Mouse (Mus musculus) kidney, adult 2 months (tissue): ENCODE measurements at regions not wholly inside any gene's neighbourhood (a gene's known extent, or its start where the extent isn't known, plus 50 kb on each side); places are given as distances from the start of the nearest gene placed in this dataset.

Experiments
- CTCF ChIP-seq: fragments of 200-500 bp; conservative IDR thresholded peaks from 2 replicates; pipeline ENCODE4 v1.5.1; 2011; ENCODE audit warnings: low read depth, mild to moderate bottlenecking, control low read depth, low read length, moderate library complexity, mixed read lengths; ENCODE audit not compliant: insufficient read depth, insufficient read length
- POLR2A ChIP-seq: fragments of 200-500 bp; IDR thresholded peaks from one replicate; pipeline ENCODE4 v1.6.1; 2011; ENCODE audit warnings: low read depth, low read length, control low read depth

DNA sequence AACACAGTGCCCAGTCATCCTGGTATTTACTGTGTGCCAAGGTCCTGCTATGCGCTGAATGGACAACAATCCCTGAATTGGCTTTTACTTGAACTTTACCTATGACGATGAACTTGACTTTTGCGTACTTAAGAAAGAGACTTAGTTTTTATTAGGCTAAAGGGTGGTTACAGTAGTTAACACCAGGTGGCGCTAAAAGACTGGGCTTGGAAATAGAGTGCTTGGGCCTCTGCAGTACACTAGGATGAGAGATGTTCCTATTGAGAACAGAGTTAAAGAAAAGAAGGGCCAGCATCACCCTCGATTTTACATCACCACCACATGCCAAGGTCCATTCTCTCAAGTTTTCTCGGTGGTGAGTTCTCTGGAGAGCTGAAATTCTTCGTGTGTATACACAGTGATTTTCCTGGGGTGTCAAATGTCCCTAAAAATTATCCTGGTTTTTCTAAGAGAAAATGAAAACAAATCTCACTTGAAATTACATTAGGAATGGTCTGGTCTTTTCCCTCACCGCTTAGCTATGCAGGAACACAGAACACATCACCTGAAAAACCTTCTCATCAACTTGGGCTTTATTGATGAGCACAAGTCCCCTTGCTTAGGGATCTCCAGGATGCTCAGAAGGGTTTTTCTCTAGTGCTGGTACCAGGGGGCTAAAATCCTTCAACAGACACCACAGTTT lies 64.2 kb upstream of the Yae1d1 start:
- TF ChIP-seq CTCF = peak; percentile 25; the same call in 1 of the 2 replicates
- no peak for TF ChIP-seq POLR2A
